17 mouse cellular contexts compared by ENCODE assay signal in genomic region chr12:114615179-114615578, GRCm38 (mm10).
DNase-seq lines count a peak whose midpoint lies in the region; ATAC-seq lines count a peak whose summit lies in the region.
"Had no signal": no experiment of that assay in that cellular context is flagged by ENCODE, and none has a peak within 500 bp of the region (broad histone marks: within the 10 kb centered on the region; RNA-seq: fewer than 3 reads in every experiment).

No protein-coding gene starts in this region.

- peak; percentile 64 for ATAC-seq in megakaryocyte, adult 5-6 weeks (ENCODE audit: poor library complexity, severe bottlenecking)
- ATAC-seq: intestine, embryonic 15.5 days had no signal

- peaks cover 78% of the 10 kb centered on the region for H3K9me3 ChIP-seq in hindbrain, embryonic 10.5 days
- H3K9me3 ChIP-seq: intestine, embryonic 15.5 days had no signal

- H3K4me3 ChIP-seq in hindbrain, embryonic 10.5 days, result no peak overlapping the region
- H3K4me3 ChIP-seq: embryonic facial prominence, embryonic 12.5 days; heart, embryonic 10.5 days; intestine, embryonic 15.5 days; midbrain, embryonic 10.5 days had no signal

- DNase-seq in B cell, adult 2 months, result peak; percentile 43 to 48
- DNase-seq in R1 (ENCODE audit: low read depth, low spot score), result peak; percentile 10
- peak; percentile 75 to 89 for DNase-seq in thymus, postnatal 10 days (ENCODE audit: low spot score in 2 of 2)
- no peak for DNase-seq in right cerebral cortex, postnatal 14 days
- no peak for DNase-seq in hindbrain, embryonic 10.5 days (ENCODE audit: low spot score)
- no peak for DNase-seq in adrenal gland, adult 2 months
- DNase-seq: cerebellum, adult 11 months; cerebellum, postnatal 36 days; gastrocnemius, postnatal 14 days; heart, postnatal 36 days; kidney, postnatal 14 days; right cerebral cortex, postnatal 25 days had no signal

- no peak overlapping the region for H3K27ac ChIP-seq in hindbrain, embryonic 10.5 days
- H3K27ac ChIP-seq: embryonic facial prominence, embryonic 12.5 days; heart, embryonic 10.5 days; intestine, embryonic 15.5 days; midbrain, embryonic 10.5 days had no signal

- no peaks in the 10 kb centered on the region for H3K4me1 ChIP-seq in hindbrain, embryonic 10.5 days (replicated peaks)
- H3K4me1 ChIP-seq: embryonic facial prominence, embryonic 12.5 days; heart, embryonic 10.5 days; intestine, embryonic 15.5 days; midbrain, embryonic 10.5 days had no signal

- H3K27me3 ChIP-seq in hindbrain, embryonic 10.5 days (ENCODE audit: insufficient read depth, poor library complexity, severe bottlenecking), result no peaks in the 10 kb centered on the region
- H3K27me3 ChIP-seq: embryonic facial prominence, embryonic 12.5 days; intestine, embryonic 15.5 days had no signal

- no peaks in the 10 kb centered on the region for H3K36me3 ChIP-seq in hindbrain, embryonic 10.5 days
- H3K36me3 ChIP-seq: embryonic facial prominence, embryonic 12.5 days; heart, embryonic 10.5 days; intestine, embryonic 15.5 days; midbrain, embryonic 10.5 days had no signal

- WGBS in hindbrain, embryonic 10.5 days, result 61% methylated on average over 3 of the region's 3 CpGs

Comparison
In these comparisons a context has a peak if more than half of its experiments do, and no peak if none do; other contexts are left out.
1. DNase-seq: peak in B cell, adult 2 months (2 of 2), R1 (single experiment) and thymus, postnatal 10 days (2 of 2); none in right cerebral cortex, postnatal 14 days (single experiment), hindbrain, embryonic 10.5 days (single experiment) and adrenal gland, adult 2 months (single experiment).